Mouse (Mus musculus): ENCODE data around the gene Shisa9. TPM values are rescaled to one million over a fixed set of nuclear protein-coding genes. Genes with fewer than 3 reads are reported as not detected.

Gene Shisa9
- total RNA-seq, 2 experiments from 2014 or later = 40.7 to 47.8 TPM

DNA sequence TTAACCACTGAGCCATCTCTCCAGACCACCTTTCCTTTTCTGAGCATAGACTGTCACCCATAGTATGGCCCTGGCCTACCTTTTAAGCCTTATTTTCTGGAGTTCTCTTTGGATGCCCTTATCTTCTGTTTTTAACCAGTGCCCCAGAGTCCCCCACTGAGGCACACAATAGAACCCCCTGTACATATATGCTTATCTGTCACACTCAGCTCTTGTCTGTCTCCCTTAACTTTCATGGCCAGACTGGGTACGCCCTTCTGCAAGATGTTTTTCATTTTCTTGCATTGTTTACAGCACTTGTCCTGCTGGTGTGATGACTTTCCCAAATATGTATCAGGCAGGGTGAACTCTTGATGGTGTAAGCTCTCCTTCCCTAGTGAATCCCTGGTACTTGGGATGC lies 68.1 kb downstream of the Shisa9 start:
- no peak for DNase-seq (ENCODE audit: low spot score in 2 of 2)

DNA sequence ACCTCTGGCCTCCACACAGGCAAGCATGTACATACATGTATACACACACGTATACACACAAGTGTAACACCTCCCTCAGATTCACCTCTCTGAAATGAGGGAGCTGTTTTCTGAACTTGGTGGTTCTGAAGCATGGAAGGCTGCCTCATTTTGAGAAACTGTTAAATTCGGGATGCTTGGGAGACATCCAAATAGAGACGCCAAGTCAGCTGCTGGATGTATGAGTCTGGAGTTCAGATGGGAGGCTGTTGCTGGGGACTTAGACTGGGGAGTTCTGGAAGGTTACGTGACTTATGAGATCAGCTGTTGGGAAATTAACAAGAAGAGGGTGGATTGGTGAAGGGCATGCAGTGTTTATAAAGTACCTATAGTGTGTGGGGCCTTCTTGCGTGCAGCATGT lies 88.7 kb downstream of the Shisa9 start:
- DNase-seq (ENCODE audit: low spot score in 2 of 2) = no peak

DNA sequence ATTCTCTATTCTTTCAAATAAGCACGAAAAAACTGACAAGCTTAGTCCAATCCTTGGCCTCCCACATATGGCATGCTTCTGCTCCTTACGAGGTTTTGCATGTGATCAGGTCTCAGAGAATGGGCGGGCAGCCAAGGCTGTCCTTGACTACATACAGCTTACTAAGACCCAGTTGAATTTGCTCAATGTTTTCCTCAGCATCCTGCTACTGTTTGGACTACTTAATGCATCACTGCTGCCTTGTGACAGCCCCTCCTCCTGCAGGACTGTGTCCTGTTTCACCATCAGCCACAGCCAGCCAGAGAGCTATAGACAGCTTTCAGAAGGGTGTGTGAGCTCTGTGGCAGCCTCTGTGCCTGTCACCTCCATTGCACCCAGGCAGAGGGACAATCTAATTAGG lies 92.4 kb downstream of the Shisa9 start:
- peak in 1 of 2 experiments; percentile 14 for DNase-seq (ENCODE audit: low spot score in 2 of 2)

DNA sequence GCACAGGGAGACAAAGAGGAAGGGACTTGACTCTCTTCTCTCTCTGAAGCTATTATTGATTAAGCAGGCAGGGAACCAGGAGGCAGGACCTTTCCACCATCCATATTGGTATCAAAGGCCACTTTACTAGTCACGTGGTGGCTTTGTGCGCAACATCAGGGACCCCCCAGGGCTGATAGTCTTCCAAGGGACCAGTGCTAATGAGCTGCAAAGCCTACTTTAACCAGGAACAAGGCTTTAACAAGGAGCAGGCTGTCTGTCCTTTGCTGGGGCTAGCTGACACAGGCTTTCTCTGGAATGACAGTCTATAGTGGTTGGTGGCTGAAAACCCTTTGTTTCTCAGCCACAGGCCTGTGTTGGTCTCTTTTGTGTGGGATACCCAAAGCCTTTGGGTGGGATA lies 92.8 kb downstream of the Shisa9 start:
- DNase-seq (ENCODE audit: low spot score in 2 of 2) = no peak

DNA sequence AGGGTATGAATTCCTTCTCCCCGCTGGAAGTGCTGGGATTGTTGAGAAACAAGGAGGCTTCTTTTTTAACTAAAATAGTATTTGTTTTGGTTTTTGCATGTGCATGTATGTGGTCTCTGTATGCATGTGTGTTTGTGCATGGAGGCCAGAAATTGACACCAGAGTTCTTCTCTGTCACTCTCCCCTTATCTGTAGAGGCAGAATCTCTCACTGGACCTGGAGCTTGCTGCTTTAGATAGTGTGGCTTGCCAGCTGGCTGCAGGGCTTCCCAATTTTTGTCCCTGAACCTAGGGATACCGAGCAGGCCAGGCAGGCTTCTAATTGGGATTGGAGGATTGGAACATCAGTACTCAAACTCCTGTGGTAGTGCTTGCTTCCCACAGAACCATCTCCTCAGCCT lies 99.2 kb downstream of the Shisa9 start:
- DNase-seq (ENCODE audit: low spot score in 2 of 2) = no peak

DNA sequence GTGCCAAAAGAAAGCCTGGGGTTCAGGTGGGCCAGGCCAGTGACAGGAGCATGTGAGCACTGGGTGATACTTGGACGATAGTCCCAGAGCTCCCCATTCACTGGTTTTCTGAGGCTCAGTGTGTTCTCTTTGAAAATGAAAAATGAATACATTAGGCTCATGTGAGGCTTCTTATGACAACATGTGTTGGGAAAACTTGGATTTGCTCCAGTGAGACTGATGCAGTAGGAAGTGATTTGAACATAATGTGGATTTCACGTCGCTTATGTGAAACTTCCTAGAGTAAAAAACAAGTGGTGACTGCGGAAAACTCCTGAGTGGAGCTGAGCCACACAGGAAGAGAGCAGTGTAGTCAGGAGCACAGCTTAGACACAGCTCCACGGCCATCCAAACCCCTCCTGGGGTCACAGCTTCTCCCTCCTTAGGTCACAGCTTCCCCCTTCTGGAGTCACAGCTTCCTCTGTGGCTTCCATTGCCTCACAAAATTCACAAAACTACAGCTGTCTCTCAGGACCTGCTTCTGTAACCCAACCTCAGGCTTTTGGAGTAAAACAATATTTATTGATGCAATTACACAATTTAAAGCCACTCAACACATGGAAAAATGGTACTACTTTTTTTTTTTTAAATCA lies 106.8 kb downstream of the Shisa9 start:
- DNase-seq (ENCODE audit: low spot score in 2 of 2) = no peak

DNA sequence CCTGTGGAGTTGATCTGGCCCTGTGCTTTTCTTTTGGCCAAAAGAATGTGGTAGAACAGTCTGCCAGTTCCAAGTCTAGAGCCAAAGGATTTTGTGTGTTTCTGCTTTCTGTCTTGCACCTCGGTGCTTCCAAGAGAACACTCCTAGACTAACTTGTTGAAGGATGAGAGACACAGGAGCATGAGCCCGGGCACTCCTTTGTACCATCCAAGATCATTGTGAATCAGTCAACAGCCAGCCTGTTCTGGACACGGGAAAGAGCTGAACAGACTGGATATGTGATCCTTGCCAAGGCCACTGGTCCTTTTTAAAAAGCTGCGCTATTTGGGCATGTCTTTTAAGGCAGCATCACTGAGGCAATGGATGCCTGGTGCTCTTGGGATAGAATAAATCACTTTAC lies 109.3 kb downstream of the Shisa9 start:
- DNase-seq (ENCODE audit: low spot score in 2 of 2) = no peak

DNA sequence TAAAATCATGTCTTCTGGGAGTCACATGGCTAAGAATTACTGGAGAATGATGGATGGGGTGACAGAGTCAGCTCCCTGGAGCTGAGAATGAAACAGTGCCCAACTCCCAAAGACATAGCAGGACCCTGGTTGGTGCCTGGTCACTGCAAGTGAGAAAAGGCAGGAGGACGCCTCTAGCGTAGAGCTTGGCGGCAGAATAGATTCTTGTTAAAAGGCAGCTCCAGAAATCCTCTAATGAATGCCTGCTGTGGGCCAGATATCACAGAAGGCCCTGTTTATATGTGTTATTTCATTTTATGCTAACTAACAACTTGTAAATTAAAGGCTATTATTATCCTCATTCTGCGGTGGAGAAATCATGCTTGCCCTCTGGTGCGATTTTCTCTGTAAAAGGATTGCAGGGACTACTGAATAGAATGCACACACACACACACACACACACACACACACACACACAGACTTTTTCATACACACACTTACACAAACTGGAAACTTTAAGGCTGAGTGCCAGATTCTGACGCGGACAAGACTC lies 110.9 kb downstream of the Shisa9 start:
- no peak for DNase-seq (ENCODE audit: low spot score in 2 of 2)

DNA sequence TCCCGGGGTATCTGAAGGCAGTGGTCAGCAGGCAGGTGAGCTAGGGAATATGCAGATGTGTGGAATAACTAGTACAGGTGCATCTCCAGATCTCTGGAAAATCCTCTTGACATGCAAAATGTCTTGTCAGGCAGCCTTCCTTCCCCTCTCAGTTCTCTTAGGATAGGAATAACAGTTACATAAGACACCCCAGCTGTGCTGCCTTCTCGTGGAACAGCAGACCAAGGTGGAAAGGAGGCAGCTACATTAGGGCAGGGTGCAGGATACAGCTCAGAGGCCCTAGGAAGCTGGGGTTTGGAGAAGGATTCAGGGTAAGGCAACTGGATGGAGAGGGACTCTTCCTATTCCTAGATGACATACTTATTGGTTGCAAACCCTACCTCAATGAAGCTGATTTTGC lies 111.5 kb downstream of the Shisa9 start:
- DNase-seq (ENCODE audit: low spot score in 2 of 2) = no peak

DNA sequence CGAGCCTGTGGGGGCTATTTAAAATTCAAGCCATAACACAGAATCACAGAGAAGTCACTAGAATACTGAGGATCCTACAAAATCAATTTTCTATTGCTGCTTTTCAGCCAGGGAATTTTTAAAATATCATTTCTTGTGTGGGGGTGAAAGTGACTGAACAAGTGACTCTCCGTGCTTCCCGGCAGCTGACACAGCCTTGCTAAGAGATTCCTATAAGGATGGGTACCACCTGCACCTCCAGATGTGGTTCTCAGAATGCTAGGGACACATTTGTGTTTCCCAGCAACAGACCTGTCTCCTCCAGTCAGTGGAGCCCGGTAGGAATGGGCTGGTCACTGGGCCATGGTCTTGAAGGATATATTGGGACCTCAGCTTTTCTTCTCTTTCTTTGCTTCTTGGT lies 124.5 kb downstream of the Shisa9 start:
- no peak for DNase-seq (ENCODE audit: low spot score in 2 of 2)

DNA sequence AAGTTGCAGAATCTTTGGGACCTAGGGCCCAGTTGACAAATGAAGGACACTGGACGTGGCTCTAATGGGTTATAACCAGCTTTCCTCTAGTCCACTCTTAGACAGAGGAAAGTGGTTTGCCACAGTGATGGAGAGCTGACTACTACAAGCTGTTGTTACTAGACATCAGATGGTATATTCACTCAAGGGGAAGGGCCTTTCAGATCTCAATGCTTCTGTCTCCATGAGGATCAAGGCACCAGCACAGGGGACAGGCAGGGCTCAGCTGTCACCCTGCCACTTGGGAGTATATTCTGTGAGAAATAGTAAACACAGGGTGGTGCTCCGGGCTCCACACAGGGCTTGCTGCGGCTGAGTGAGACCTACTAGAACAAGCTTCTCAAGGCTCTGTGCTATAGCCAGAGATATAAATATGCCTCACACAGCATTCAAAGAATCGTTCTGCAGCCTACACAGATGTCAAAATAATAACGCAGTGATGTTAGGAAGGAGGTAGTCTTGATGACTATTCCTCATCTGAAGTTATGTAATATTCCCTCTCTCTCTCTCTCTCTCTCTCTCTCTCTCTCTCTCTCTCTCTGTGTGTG lies 127.0 kb downstream of the Shisa9 start:
- no peak for DNase-seq (ENCODE audit: low spot score in 2 of 2)

DNA sequence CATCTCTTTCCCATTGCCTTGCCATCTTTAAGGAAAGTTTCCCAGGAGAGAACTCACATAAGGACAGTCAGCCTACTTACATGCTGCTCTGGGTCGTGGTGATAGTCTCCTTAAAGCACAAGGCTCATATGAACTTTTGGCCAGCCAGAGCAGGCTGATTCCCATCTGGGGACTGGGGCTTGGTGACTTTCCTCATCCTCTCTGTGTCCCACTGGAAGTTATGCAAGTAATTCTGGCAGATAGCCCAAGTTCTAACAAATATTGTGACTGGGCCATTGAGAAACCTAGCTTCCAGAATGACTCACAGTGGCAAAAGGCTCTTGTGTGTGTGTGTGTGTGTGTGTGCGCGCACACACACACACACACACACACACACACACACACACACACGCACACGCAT lies 130.5 kb downstream of the Shisa9 start:
- DNase-seq (ENCODE audit: low spot score in 2 of 2) = no peak

DNA sequence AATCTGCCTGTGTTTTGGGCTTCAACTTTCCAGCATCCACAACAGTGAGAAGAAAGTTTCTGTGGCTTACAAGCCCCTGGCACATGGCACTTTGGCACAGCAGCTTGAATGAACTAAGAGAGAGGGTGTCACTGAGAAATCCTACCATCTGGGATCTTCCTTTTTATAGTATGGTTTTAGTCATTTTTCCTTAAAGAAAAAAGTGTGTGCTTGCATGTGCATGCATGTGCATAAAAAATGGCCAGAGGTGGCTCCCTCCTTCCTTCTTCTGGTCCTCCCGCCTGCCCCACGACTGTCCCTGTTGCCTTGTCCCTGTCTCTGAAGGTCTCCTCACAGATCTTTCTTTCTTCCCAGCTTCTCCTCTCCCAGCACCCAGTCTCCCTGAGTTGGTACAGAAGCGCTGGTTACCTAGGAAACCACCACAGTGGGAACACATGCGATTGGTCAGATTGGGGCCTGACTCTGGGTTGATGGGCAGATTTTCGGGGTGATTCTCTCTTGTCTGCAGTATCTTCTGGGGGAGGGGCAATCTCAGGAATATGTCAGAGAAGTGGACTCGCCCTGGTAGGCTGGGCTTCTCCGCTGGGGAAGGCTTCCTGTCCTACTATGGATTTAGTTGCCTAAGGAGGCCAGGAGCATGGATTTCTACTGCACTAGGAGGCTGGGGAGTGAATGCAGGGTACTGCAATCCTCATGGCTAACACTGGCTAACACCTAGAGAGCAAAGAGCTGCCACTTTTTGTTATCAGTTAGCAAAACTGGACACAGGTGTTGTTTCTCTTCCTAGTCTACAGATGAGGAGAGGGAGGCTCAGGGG lies 131.3 kb downstream of the Shisa9 start:
- DNase-seq (ENCODE audit: low spot score in 2 of 2) = peak in 1 of 2 experiments; percentile 38

DNA sequence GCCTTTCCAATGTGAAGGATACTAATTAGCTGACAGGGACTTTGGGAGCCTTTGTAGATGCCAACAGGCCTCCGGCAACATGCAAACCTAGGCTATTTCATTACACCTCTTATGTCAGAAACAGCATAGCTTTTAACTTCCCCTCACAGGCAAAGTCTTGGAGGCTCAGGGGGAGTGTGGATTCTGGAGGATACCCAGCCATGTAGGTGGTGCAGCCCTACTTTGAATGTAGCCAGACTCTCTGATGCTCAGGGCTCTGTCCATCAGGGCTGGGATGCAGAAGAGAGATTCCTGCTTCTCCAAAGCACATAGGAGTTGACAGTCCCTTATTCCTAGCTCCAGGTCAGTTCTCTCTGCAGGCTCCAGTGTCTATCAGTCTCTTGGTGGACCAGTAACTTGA lies 133.0 kb downstream of the Shisa9 start:
- DNase-seq (ENCODE audit: low spot score in 2 of 2) = no peak

DNA sequence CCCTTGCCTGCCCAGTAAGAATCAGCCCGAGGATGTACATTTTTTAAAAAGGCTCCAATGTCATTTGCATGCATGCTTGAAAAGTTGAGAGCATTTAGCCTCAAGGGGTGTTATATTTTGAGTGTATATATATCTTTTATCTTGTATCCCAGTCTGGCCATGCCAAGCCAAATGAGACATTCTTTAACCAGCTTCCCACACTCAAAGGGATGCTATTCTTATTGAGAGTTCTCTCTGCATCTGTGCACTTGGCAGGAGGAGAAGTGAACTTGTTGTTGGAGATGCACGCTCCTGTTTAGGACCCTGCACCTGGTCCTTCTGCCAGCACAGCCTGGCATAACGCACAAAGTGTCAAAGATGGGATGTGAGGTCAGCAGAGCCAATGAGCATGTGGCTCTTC lies 135.6 kb downstream of the Shisa9 start:
- no peak for DNase-seq (ENCODE audit: low spot score in 2 of 2)

DNA sequence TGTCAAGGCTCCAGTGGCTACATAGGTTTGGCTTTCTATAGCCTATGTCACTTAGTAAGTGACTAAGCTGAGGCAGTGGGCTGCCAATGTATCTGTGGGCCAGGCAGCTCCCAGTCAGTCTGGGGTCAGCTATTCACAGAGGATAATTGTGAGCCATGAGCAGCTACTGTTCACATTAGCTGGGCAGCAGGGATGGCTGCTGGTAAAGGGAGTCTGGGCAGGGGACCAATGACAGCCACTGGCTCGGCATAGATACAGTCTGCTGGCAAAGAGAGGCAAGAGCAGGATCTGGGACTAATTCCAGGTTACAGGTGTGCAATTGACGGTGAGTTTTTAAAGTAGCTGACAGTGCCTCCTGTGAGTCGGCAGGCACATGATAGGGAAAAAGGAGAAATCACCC lies 145.9 kb downstream of the Shisa9 start:
- no peak for DNase-seq (ENCODE audit: low spot score in 2 of 2)

DNA sequence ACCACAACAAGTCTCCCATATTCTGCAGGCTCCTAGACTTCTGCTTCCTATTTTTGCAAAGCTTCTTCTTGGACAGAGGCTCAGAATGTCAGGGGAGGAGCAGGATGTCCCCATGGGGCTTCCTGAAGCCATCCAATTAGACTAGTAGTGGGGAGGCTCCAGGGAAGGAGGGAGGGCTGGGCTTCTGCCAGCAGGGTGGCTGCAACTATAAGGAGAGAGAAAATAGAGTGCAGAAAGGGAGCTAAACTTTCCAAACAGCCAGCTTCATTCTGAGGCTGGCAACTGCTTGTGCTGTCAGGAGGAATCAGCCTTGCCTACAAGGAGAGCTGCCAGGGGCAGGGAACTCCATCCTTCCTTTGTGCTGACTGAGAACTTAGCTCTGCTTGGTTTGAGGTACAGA lies 162.8 kb downstream of the Shisa9 start:
- DNase-seq (ENCODE audit: low spot score in 2 of 2) = peak in 1 of 2 experiments; percentile 50

DNA sequence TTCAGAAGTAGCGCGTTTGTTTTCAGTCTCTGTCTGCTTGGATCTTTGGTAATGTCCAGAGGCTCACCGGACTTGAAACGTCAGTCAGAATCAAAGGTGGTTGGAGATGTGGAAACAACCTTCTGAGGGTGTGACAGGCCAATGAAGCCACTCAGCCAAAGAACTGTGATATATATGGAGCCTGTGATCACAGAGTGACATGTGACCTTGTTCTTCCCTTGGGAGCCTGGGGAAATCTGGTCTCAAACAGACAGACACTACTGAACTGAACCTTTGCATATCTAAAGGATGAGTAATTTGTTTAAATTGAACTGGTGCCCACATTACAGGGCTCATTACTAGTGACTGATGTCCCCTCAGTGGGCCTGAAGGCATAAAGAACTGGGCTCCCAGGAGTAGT lies 168.1 kb downstream of the Shisa9 start:
- DNase-seq (ENCODE audit: low spot score in 2 of 2) = no peak

DNA sequence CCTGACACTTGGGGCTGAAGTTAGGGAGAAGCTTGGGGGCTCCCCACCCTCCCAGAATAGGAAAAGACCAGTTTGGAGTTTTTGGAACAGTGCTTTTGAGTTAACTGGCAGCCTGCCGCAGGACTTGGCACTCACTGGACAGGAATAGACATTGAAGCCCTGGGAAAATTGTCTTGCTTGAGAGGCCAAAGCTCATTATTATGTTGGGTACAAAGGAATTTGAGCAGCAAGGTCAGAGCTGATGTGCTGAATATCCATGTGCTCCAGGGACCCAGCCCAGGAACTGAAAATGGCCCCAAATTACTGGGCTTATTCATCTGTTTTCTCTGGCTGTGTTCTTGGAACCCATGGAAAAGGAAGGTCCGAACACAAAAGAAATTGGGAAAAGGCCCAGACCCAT lies 170.6 kb downstream of the Shisa9 start:
- DNase-seq (ENCODE audit: low spot score in 2 of 2) = peak; percentile 58 to 65

DNA sequence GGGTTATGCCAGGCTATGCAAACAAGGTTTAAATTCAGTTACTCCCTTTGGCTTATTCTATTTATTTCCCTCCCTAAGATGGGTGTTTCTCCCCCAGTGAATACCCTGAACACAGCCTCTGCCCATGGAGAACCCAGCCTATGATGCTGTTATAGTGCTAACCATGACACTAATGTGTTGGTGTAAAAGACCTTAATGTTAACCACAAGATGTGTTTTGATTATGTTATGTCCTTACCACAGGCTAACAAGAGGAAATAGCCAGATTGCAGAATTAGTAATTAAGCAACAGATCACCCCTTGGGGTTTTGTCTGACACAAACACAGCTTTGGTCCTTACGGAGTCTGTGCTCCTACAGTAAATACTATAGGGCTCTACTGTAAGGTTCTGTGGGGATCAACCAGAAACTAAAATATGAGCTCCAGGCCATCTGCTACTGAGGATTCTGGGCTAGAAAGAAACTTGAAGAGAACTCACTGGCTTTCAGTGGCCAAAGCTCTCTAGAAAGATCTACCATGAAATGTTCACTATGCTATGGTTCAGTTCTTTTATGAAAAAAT lies 189.6 kb downstream of the Shisa9 start:
- no peak for DNase-seq (ENCODE audit: low spot score in 2 of 2)

DNA sequence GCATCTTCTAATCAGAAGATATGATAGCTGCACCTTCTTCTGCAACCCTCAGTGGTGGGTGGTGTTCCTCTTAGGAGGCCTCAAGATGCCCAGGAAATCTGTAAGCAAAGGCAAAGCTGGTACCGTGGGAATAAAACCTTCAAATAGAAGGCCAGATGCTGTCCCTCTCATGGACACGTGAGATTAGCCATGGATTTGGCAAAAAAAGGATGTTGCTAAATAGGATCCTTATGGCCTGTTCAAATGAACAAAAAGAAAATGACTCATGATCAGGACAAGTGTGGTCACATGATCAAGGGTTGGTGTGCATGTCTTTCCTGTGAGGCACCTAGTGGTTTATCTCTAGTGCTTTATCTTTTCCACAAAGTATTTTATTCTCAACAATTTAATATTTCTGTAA lies 194.1 kb downstream of the Shisa9 start:
- no peak for DNase-seq (ENCODE audit: low spot score in 2 of 2)

DNA sequence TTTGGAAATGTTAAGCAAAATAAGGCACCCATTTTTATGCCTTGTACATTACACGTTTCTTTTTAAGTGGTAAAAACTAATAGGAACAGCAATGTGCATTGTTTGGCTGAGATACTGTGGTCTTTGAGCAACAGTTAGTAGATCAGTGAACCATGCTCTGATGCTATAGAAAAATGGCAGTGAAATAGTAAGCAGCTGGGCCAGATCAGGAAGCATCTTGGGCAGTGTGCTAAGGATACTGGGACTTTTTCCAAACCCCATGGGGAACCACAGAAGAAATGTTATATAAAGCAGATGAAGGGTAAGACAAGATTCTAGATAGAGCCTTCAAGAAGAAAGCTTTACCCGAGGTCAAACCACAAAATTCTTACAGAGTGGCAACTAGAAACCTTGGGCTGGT lies 205.8 kb downstream of the Shisa9 start:
- no peak for DNase-seq (ENCODE audit: low spot score in 2 of 2)

All from layer of hippocampus, postnatal 10 days (tissue).